Mouse (Mus musculus): ENCODE data around the gene Tm7sf2. TPM values are rescaled to one million over a fixed set of nuclear protein-coding genes. Genes with fewer than 3 reads are reported as not detected.

Tm7sf2 gene
- 28.6 and 30.8 TPM in 2 replicates for polyA plus RNA-seq (2014; fragmentation: Nextera tagmentation; extraction: Ambion mirVana)

DNA sequence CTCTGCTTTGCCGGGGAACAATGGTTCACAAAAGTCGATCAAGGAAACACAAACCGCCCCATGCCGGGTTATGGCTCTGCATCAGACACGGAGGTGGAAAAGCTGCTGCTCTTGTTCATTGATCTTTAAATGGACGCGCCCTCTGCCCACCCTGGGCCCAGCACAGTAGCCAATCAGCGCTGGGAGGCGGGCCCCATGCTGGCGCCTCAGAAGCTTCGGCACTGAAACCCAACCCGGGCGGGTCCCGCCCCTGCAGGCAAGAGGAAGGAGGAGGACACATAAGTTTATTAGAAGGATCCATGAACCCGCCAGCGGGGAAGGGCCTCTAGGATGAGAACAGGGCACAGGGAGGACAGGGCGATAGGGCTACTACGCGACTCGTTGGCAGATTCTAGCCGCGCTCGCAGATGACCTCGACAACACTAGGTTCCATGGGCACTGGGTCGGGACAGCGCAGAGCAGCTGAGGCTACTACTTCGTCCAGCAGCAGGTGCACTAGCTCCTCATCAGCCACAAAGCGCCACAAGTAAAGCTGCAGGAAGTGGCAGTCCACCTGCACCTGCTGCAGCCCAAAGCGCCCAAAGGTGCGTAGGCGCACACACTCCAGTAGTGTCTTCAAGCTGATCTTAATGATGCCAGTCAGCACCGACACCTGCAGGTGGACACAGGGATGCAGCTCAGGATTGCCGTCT, at the start of gene Tm7sf2:
Tm7sf2 (minus strand) TSS at position 650 of the 692 bp plus-strand sequence.
- 14% methylated on average over 33 of the region's 33 CpGs for WGBS

DNA sequence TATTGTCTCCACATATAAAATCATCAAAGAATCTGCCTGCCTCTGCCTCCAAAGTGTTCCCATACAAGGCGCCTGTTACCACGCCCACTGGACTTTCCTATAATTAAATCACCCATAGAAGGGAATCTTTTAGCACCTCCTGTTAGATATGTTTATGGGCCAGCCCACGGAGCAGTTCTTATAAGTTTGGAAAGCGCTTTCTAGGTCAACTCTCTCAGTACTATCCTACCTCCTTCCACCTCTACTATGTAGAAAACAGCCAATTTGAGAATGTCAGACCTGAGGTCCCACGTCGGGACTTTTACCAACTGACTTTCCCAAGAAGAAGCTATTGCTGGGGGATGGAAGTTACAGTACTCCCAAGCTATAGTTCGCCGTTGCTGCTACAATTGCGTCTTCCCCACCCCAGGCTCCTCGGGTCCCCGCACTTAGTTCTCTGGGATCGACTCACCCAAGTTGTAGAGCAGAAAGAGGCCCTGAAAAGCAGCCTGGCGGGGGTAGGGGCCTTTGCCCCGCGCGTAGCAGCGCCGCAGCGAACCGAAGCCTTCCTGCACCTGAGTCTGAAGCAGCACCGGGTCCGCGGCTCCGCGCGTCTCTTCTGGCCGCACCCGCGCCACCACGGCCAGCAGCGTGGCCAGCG, 49.3 kb upstream of the Tm7sf2 start:
- peaks cover 10% of the 10 kb centered on the region for H3K4me1 ChIP-seq (replicated peaks; ENCODE audit: control insufficient read depth, insufficient read depth, low read length)
- peak overlapping the region; percentile 85 for H3K4me2 ChIP-seq
- DNase-seq (ENCODE audit: low spot score) = no peak
- ATAC-seq (replicated peaks; ENCODE audit: low FRiP score) = no peak
- 4% methylated on average over 32 of the region's 32 CpGs for WGBS
- H3K27me3 ChIP-seq (replicated peaks; ENCODE audit: control insufficient read depth, insufficient read depth, low read length) = no peaks in the 10 kb centered on the region
- H3K9ac ChIP-seq (ENCODE audit: low read depth, low read length) = peak overlapping the region; percentile 93
- H3K27ac ChIP-seq (ENCODE audit: low read depth, low read length) = peak overlapping the region; percentile 98
- H3K9me3 ChIP-seq (ENCODE audit: control insufficient read depth, low read length) = no peaks in the 10 kb centered on the region
- H3K36me3 ChIP-seq (ENCODE audit: control insufficient read depth, insufficient read depth, low read length) = peaks cover 14% of the 10 kb centered on the region; the same call in 1 of the 2 replicates
- H3K4me3 ChIP-seq (ENCODE audit: low read depth, low read length) = peak overlapping the region; percentile 82

More for the DNA sequence above, at the start of gene Tm7sf2:
- Histone ChIP-seq H3K9me3 (ENCODE audit: control insufficient read depth, low read length) (no peaks in the 10 kb centered on the region), H3K9ac (ENCODE audit: low read depth, low read length) (peak within 1 kb of the TSS; percentile 72), H3K4me3 (ENCODE audit: low read depth, low read length) (peak within 1 kb of the TSS; percentile 67), H3K36me3 (ENCODE audit: control insufficient read depth, insufficient read depth, low read length) (peaks cover 23% of the 10 kb centered on the region), H3K27me3 (replicated peaks; ENCODE audit: control insufficient read depth, insufficient read depth, low read length) (no peaks in the 10 kb centered on the region), H3K4me2 (peak within 1 kb of the TSS; percentile 98), H3K27ac (ENCODE audit: low read depth, low read length) (peak within 1 kb of the TSS; percentile 88), H3K4me1 (replicated peaks; ENCODE audit: control insufficient read depth, insufficient read depth, low read length) (peaks cover 14% of the 10 kb centered on the region)
- ATAC-seq (replicated peaks; ENCODE audit: low FRiP score) = peak; percentile 92
- peak; percentile 92 for DNase-seq (ENCODE audit: low spot score)

DNA sequence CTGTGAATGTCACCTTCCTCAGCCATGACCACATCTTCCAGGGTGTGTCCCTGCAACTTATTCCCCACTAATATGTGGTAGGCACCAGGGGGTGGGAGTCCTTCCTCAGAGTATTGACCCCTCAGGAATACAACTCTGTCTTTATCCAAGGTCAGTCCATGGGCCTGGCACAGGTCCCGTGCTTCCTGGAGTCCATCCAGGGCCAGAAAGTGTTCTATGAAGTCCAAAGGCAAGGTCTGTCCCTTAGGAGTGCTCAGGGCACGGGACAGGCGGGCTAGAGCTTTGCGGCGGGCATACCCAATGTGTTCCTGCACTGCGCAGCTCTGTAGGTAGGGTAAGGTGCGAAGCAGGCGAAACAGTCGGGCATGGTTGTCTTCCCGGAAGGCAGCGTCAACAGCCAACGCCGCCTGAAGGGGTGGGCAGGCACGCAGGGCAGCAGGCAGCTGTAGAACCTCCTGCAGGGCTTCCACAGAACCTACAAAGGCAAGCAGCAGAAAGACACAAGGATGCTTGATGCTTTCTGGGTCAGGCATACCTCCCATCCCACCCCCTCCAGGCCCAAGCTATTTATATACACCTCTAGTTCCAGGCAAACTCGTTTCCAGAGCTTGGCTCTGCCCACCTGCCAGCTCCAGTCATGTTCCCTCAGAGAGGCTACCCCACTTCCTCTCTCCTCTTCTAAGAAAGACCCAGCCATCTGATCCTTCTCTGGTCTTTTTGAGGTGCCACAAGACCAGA, 48.1 kb upstream of the Tm7sf2 start:
- H3K36me3 ChIP-seq (ENCODE audit: control insufficient read depth, insufficient read depth, low read length) = peaks cover 14% of the 10 kb centered on the region; the same call in 1 of the 2 replicates
- WGBS = 91% methylated on average over 15 of the region's 15 CpGs
- H3K4me2 ChIP-seq = peak overlapping the region; percentile 85
- peak overlapping the region; percentile 82 for H3K4me3 ChIP-seq (ENCODE audit: low read depth, low read length)
- ATAC-seq (replicated peaks; ENCODE audit: low FRiP score) (no peak), DNase-seq (ENCODE audit: low spot score) (no peak)
- H3K27ac ChIP-seq (ENCODE audit: low read depth, low read length) = no peak overlapping the region
- peak overlapping the region; percentile 93 for H3K9ac ChIP-seq (ENCODE audit: low read depth, low read length)
- peaks cover 10% of the 10 kb centered on the region for H3K4me1 ChIP-seq (replicated peaks; ENCODE audit: control insufficient read depth, insufficient read depth, low read length)
- no peaks in the 10 kb centered on the region for H3K27me3 ChIP-seq (replicated peaks; ENCODE audit: control insufficient read depth, insufficient read depth, low read length)
- H3K9me3 ChIP-seq (ENCODE audit: control insufficient read depth, low read length) = no peaks in the 10 kb centered on the region

DNA sequence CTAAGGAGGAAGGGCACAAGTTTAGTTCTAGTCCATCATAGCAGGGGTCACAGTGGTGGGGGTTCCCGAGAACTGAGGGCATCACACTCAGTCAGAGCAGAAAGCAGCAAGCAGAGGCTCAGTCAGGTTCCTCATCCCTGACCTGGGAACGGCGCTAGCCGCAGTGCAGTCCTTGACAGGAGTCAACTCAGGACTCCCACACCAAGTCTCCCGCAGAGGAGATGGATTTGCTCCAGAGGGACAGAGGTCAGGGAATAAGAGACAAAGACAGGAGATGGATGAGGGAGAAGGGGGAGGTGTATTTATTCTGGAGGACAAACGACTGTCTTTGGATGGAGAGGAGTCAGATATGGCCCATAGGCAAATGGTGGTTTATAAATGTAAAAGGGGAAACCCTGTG, 44.9 kb upstream of the Tm7sf2 start:
- ATAC-seq (replicated peaks; ENCODE audit: low FRiP score) (no peak), DNase-seq (ENCODE audit: low spot score) (no peak)
- Histone ChIP-seq H3K9ac (ENCODE audit: low read depth, low read length) (no peak overlapping the region), H3K36me3 (ENCODE audit: control insufficient read depth, insufficient read depth, low read length) (peaks cover 14% of the 10 kb centered on the region; the same call in 1 of the 2 replicates), H3K27ac (ENCODE audit: low read depth, low read length) (no peak overlapping the region), H3K27me3 (replicated peaks; ENCODE audit: control insufficient read depth, insufficient read depth, low read length) (no peaks in the 10 kb centered on the region), H3K9me3 (ENCODE audit: control insufficient read depth, low read length) (no peaks in the 10 kb centered on the region), H3K4me1 (replicated peaks; ENCODE audit: control insufficient read depth, insufficient read depth, low read length) (peaks cover 7% of the 10 kb centered on the region), H3K4me3 (ENCODE audit: low read depth, low read length) (no peak overlapping the region), H3K4me2 (no peak overlapping the region)
- WGBS = 66% methylated on average over 6 of the region's 6 CpGs

DNA sequence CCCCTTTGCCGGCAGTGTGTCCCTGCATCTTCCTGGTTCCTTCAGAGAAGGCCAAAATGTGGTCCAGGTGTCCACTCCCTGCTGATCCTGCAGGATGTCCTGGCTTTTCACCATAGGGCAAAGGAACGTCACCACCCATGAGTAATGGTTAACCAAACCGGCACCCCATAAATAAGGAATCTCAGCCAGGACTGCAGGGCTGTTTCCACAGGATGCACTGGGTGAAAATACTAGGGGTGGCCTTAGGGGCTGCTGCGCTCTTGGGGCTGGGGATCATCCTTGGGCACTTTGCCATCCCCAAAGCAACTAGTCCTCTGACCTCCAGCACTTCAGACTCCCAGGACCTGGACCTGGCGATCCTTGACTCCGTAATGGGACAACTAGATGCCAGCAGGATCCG, 37.4 kb upstream of the Tm7sf2 start, which contains the start of gene Naaladl1:
Naaladl1 (plus strand) TSS at position 197 of the 400 bp plus-strand sequence.
- 0 out of 2 replicates have a peak within 1 kb of the TSS, but pooled peaks have one; percentile 23 for H3K9ac ChIP-seq (ENCODE audit: low read depth, low read length)
- H3K4me2 ChIP-seq = peak within 1 kb of the TSS; percentile 26; the same call in 1 of the 2 replicates
- no peak for DNase-seq (ENCODE audit: low spot score)
- ATAC-seq (replicated peaks; ENCODE audit: low FRiP score) = no peak
- no peaks in the 10 kb centered on the region for H3K27me3 ChIP-seq (replicated peaks; ENCODE audit: control insufficient read depth, insufficient read depth, low read length)
- H3K4me1 ChIP-seq (replicated peaks; ENCODE audit: control insufficient read depth, insufficient read depth, low read length) = peaks cover 18% of the 10 kb centered on the region
- H3K36me3 ChIP-seq (ENCODE audit: control insufficient read depth, insufficient read depth, low read length) = no peaks in the 10 kb centered on the region
- no peak within 1 kb of the TSS; the same call in 1 of the 2 replicates for H3K27ac ChIP-seq (ENCODE audit: low read depth, low read length)
- WGBS = 83% methylated on average over 7 of the region's 7 CpGs
- no peaks in the 10 kb centered on the region for H3K9me3 ChIP-seq (ENCODE audit: control insufficient read depth, low read length)
- no peak within 1 kb of the TSS for H3K4me3 ChIP-seq (ENCODE audit: low read depth, low read length)

DNA sequence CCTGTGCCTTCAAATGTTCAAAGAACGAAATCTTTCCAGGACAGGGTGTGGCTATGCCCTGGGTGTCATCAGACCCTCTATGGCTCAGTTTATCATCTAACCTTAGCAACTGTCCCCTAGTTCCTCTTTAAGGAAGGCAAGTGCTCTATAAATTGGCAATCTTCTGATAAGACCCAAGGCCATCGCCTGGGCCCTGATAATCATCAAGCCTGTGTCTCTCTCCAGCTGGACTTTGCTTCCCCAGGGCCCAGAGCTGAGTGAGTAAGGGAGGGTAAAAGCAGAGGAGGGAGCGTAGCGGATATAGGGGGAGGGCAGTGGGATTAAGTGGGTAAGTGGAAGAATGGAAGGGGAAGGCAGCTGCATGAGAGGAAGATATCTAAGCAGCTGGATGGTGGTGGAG, 36.3 kb upstream of the Tm7sf2 start:
- peaks cover 19% of the 10 kb centered on the region for H3K4me1 ChIP-seq (replicated peaks; ENCODE audit: control insufficient read depth, insufficient read depth, low read length)
- no peak for DNase-seq (ENCODE audit: low spot score)
- no peak overlapping the region; the same call in 1 of the 2 replicates for H3K9ac ChIP-seq (ENCODE audit: low read depth, low read length)

DNA sequence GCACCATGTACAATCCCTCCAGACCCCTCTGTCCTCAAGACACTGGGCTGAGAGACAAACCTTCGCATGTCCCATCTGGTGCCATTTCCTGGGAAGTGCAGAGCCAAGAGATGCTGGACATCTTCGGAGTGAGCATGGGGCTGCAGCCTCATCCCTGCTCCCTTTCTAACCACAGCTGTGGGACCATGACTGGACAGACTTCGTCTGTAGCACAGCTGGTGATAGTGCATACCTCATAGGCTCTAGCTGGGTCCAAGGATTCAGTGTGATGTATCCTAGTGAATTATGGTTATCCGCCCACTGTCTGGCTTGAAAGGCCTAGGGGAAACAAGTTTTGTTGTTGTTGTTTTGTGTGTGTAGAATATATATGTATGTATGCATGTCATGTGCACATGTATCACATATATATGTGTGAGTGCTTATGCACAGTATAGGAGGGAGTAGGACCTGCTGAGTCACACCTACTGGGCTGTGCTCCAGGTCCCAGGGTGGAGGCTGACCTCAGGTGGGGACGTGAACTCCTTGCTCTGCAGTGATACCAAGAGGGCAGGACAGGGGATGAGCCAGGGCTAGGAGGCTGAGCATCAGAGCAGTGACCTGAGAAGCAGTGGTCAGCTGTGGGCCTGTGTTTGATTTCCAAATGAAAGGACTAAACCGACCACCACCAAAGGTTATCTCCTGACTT, 34.1 kb upstream of the Tm7sf2 start:
- 77% methylated on average over 6 of the region's 6 CpGs for WGBS
- ATAC-seq (replicated peaks; ENCODE audit: low FRiP score) (peak; percentile 67), DNase-seq (ENCODE audit: low spot score) (no peak)
- peaks cover 21% of the 10 kb centered on the region for H3K4me1 ChIP-seq (replicated peaks; ENCODE audit: control insufficient read depth, insufficient read depth, low read length)
- 0 out of 2 replicates have a peak, but pooled peaks cover 3% of the 10 kb centered on the region for H3K36me3 ChIP-seq (ENCODE audit: control insufficient read depth, insufficient read depth, low read length)
- no peaks in the 10 kb centered on the region for H3K9me3 ChIP-seq (ENCODE audit: control insufficient read depth, low read length)
- no peak overlapping the region for H3K27ac ChIP-seq (ENCODE audit: low read depth, low read length)
- H3K9ac ChIP-seq (ENCODE audit: low read depth, low read length) = no peak overlapping the region
- no peak overlapping the region for H3K4me3 ChIP-seq (ENCODE audit: low read depth, low read length)
- no peak overlapping the region for H3K4me2 ChIP-seq
- no peaks in the 10 kb centered on the region for H3K27me3 ChIP-seq (replicated peaks; ENCODE audit: control insufficient read depth, insufficient read depth, low read length)

More for the DNA sequence above, 36.3 kb upstream of the Tm7sf2 start:
- no peak overlapping the region; the same call in 1 of the 2 replicates for H3K27ac ChIP-seq (ENCODE audit: low read depth, low read length)
- peak overlapping the region; percentile 26; the same call in 1 of the 2 replicates for H3K4me2 ChIP-seq
- peak; percentile 29; the same call in 1 of the 2 replicates for ATAC-seq (replicated peaks; ENCODE audit: low FRiP score)
- no peak overlapping the region for H3K4me3 ChIP-seq (ENCODE audit: low read depth, low read length)
- 37% methylated on average over 4 of the region's 4 CpGs for WGBS
- 0 out of 2 replicates have a peak, but pooled peaks cover 3% of the 10 kb centered on the region for H3K36me3 ChIP-seq (ENCODE audit: control insufficient read depth, insufficient read depth, low read length)
- H3K27me3 ChIP-seq (replicated peaks; ENCODE audit: control insufficient read depth, insufficient read depth, low read length) = no peaks in the 10 kb centered on the region
- H3K9me3 ChIP-seq (ENCODE audit: control insufficient read depth, low read length) = no peaks in the 10 kb centered on the region

DNA sequence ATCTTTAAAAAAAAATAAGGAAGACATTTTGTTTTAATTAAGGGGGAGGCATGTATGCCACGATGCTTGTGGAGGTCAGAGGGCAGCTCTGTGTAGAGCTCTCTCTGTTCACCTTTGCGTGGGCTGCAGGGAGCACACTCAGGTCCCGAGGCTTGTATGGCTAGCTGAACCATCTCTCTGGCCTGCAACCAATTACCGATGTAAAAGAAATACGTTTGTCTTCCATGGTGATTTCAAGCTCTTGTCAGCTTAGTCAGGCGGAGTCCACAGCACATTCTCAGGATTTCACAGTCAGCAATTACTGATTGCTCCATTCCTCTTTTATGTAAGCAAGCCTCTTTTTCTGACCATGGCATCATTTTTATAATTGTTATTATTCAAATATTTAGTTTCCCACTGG, 33.0 kb upstream of the Tm7sf2 start:
- H3K4me2 ChIP-seq = no peak overlapping the region
- H3K9me3 ChIP-seq (ENCODE audit: control insufficient read depth, low read length) = no peaks in the 10 kb centered on the region
- ATAC-seq (replicated peaks; ENCODE audit: low FRiP score) (no peak), DNase-seq (ENCODE audit: low spot score) (no peak)
- 75% methylated on average over 6 of the region's 6 CpGs for WGBS
- H3K27ac ChIP-seq (ENCODE audit: low read depth, low read length) = no peak overlapping the region
- no peak overlapping the region for H3K9ac ChIP-seq (ENCODE audit: low read depth, low read length)
- no peak overlapping the region for H3K4me3 ChIP-seq (ENCODE audit: low read depth, low read length)
- 0 out of 2 replicates have a peak, but pooled peaks cover 3% of the 10 kb centered on the region for H3K36me3 ChIP-seq (ENCODE audit: control insufficient read depth, insufficient read depth, low read length)
- H3K27me3 ChIP-seq (replicated peaks; ENCODE audit: control insufficient read depth, insufficient read depth, low read length) = no peaks in the 10 kb centered on the region
- peaks cover 21% of the 10 kb centered on the region for H3K4me1 ChIP-seq (replicated peaks; ENCODE audit: control insufficient read depth, insufficient read depth, low read length)

All from liver, embryonic 11.5 days (tissue).